Mouse (Mus musculus) retina, embryonic 14.5 days (tissue): ENCODE results near the gene Tmem72.

Experiments
- DNase-seq: peaks from one replicate; pipeline ENCODE4 v3.0.0-alpha.2; 2015; ENCODE audit warnings: low spot score

The Tmem72 gene

DNA sequence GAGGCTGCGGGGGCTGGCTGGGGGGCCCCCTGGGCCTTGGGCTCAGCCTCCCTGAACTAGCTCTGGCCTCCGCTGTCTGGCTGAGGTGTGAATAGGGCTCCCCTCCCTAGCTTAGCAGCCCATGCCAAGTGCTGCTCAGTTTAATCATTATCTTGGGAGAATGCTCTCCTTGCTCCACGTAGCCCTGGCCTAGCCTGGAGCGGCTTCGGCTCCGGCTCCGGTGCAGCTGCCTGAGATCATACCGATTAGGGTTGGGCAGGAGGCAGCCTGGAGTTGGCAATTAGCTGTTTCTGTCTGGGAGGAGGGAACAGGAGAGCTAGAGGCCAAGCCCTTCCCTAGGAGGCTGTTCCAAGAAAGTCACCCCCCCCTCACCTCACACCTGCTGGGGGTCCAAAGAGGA is at the start of gene Tmem72:
Gene Tmem72 (minus strand): TSS at position 248 of the 400 bp plus-strand sequence.
- peak; percentile 9 for DNase-seq

DNA sequence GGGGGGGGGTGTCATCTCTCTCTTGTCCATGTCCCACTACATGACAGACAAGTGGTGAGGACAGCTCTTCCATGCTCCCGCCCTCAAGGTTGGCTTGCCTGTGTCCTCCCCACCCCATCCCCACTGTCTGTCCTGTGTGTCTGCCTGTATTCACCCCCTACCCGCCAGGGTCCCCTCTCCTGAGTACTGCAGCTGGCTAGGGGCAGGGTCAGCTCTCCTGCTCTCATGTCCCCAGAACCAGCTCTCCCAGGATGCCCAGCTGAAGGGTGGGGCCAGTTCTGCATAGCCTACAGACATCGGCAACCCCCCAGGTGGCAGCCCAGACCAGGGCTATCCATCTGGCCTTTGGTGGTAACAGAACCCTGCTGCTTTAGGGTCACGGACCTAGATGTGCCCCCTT is 47.8 kb upstream of the Tmem72 start:
- DNase-seq, result no peak

DNA sequence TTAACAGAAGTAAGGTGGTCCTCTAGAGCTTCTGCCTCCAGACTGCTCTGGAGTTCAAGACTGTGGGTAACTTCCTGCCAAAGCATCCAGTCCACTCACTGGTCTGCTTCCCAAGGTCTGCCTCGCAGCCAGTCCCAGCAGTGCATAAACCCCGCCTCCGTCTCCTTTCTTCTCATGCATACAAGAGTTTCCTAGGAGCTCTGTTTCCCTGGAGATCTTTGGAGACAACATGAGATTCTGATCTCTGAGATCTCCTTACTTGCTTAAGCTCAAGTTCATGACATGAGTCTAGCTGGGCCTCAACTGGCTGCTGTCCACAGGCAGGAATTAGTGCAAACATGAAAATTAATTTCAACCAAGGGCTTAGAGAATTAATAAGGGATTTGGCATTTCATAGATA is 45.6 kb upstream of the Tmem72 start:
- DNase-seq, result no peak

DNA sequence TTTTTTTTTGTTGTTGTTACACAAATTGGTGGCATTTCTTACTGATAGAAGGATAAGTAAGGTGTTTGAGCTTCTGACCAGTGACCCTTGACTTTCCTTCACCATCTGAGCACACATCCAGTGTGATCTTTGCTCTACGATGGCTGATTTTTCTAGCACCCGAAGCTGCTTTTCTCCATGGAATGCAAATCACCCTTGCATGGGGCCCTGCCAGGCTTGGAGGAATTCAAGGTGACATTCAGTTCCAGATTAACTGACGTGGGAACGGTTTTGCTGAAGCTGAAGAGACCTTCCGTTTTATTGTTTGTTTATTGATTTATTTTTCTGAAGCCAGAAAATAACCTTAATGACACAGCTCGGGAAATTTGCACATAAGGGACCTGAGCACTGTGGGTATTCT is 43.5 kb upstream of the Tmem72 start:
- DNase-seq, result no peak

DNA sequence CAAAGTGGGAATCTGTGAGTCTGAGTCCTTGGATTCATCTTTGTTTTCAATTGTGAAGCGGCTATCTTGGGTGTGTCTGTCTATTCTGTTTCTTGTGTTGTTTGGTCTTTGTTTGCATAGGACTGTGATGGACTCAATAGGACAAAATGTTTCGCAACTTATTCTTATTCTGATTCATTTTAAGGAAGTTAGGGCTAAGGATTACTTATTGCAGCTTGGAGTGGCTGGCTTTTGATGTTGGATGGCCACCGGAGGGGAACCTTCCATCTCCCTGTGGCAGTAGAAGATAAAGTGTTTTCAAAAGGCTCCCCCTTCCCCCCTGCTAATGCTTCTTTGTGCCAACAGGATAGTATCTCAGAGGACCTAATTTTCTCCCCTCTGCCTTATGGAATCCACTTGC is 39.7 kb upstream of the Tmem72 start:
- no peak for DNase-seq

DNA sequence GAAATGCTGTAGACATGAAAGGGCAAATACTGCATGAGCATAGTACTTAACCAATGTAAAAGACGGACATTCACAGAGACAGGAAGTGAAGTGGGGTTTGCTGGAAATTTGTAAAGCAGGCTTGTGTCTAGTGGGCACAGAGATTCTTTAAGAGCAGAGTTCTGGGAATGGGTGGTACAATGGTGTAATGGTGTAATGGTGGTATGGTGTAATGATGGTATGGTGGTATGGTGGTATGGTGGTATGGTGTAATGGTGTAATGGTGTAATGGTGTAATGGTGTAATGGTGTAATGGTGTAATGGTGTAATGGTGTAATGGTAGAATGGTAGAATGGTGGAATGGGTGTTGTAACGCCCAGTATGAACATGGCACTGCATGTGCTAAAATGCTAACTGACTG is 21.3 kb upstream of the Tmem72 start:
- no peak for DNase-seq

DNA sequence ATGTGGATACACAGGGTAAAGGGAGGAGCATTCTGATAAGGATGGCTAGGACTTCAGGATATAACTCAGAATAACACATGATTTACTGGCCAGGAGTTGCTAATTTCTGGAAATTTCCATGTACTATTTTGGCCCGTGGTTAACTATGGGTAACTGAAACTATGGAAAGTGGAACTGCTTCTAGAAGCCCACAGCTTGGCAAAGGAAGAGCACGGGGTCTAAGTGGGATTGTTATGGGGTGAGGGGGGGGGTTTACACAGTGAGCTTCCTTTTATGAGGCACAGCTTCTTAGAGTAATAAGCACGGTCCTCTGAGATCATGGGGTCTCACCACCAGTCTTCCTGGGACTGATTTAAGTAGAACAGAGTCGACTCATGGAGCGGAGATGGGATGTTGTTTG is 18.6 kb upstream of the Tmem72 start:
- DNase-seq, result no peak

DNA sequence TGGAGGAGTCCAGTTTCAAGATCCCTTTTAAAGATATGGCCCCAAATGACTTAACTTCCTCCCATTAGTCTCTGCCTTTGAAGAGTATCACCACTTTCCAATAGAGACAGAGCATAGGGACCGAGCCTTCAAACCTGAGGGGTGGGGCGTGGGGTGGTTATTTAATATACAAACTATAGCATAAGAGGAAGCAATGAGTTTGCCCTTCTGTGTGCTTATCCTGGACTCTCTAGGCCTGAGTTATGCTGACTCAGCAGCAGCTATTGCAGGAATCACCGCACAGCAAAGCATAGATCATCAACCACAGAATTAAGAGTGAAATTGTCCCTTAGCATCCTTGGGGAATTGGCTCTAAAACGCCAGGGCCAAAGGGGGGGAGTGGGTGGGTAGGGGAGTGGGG is 16.9 kb upstream of the Tmem72 start:
- DNase-seq, result no peak

DNA sequence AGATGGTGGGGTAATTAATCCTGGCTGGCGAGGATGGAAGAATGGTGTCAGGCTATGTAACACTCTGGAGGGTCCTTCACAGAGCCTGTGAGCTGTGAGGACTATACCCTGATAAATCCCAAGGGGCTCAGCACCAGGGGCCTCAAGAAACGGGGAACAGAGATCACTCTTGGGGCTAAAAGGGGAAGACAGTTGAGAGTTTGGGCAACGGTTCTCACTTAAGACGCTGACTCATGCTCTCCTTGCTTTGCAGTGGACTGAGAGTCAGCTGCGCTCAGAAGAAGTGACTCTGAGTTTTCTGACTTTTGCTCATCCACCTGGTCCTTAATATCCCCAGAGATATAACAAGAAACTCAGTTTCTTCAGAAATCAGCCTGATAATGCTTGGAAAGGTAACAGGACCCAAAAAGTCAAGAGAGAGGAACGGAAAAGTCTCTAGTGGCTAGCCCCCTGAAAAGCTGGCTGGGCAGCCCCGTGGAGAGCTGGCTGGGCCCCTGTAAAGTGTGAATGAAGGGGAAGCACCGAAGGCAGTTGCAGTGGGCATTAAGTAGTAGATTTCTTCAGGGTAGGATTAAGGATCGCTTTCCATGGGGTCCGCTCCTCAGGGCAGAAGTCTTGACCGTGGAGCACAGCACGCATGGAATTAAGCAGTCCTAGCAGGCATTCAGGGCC is 7.9 kb upstream of the Tmem72 start:
- no peak for DNase-seq

DNA sequence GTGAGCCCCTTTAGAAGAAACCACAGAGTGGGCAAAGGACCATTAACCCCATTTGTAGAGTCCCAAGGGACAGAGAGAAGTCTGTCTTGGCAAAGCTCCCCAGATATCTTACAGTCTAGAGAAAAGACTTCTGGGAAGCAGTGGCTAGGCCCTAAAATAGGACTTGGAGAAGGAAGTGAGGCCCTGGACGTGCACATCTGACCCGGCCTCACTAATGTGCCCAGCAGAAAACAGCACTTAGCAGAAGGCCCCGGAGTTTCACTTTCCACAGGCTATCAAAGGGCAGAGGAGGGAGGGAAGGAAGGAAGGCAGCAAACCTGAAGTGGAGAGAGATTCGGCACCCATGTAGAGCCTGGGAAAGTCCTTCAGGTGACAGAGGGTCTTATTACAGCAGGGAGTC is 2.2 kb upstream of the Tmem72 start:
- no peak for DNase-seq

DNA sequence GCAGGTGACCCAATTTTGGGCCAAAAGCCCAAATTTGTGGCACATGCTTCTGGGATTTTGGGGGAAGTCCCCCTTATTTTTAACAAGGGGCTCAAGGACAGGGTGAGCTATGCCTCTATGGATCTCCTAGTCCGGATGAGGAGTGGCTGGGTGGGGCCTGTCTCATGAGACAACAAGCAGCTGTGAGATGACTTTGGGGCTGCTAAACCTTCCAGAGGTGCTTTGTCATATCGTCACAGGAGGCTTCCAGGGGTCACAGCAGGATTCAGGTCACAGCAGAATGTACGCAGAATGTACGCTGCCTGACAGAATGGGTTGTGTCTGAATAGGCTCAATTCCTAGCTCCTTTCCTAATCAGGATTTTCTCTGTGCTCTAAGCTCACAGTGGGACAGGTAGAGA is 1.6 kb upstream of the Tmem72 start:
- DNase-seq, result no peak

DNA sequence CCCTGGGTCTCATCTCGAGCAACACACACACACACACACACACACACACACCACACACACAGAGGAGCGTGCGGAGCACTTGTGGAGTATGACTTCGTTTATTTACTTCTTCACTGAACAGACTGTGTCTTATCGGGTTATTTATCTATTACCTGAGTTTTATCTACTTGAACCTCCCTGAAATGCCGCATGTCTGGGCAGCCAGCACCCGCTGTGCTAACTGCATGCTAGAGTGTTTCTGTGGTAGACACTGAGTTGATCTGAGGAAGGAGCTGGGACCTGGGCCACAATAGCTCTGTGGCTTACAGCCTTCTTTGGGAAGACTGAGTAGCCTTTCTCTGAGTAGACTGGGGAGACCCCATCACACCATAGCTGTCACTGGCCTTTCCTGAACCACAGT is 1.1 kb upstream of the Tmem72 start:
- DNase-seq, result no peak

DNA sequence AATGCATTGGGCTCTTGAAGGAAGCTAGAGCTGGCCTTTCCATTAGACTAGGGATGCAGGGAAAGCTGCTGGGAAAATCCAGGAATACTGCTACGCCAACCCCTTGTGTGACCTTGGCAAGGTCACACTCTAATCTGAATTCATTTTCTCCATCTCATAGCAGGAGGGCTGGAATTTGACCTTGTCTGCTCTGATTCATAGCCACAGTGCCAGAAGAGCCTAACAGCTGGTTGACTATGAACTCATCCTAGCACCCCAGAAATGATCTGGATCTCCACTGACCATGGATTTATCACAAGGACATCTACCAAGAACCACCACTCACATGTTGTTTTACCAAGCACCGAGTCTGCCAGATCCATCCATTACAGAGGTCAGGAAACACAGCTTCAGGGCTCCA is 1.5 kb downstream of the Tmem72 start:
- no peak for DNase-seq

DNA sequence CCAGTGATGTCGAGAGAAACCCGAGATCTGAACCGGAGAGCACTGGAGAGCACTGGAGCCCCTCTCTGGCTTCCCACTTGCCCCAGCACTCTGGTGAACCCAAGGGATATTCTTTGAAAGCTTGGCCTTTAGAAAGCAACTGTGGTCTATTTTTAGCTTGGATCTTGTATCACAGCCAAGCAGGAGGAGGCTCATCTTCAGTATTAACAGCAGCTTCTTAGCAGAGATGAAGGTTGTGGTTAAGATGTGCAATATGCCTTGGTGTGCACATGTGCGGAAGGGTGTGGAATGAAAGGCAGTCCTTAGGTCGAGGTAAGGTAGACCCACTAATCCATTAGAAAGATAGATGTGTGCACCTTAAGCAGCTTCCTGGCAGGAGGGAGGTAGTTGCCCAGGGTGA is 2.1 kb downstream of the Tmem72 start:
- no peak for DNase-seq

DNA sequence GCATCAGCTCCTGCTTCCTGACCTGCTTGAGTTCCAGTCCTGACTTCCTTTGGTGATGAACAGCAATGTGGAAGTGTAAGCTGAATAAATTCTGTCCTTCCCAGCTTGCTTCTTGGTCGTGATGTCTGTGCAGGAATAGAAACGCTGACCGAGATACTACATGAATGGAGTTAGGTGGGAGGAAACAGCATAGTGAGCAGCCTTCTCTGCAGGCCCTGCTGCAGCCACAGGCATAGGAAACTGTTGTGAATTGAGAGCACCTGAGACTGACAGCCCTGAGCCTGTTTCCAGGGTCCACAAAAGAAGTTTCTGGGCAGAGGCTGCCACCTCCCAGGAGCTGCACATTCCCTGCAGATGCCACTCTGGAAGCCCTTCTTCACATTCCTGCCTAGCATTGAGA is 2.7 kb downstream of the Tmem72 start:
- no peak for DNase-seq

DNA sequence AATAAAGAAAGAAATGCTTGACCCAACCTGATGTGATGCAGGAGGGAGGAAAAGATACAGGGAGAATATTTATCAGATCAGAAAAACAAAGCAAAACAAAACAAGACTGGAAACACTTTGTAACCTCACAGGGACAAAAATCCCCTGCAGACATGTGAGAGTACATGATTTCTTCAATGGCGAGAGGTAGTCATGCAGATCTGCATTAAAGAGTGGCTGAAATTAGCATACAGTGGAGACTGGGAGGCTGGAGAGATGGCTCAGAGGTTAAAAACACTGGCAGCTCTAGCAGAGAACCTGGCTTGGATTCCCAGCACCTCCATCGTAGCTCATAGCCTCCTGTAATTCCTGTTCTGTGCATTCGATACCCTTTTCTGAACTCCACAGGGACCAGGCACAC is 4.2 kb downstream of the Tmem72 start:
- DNase-seq, result no peak

DNA sequence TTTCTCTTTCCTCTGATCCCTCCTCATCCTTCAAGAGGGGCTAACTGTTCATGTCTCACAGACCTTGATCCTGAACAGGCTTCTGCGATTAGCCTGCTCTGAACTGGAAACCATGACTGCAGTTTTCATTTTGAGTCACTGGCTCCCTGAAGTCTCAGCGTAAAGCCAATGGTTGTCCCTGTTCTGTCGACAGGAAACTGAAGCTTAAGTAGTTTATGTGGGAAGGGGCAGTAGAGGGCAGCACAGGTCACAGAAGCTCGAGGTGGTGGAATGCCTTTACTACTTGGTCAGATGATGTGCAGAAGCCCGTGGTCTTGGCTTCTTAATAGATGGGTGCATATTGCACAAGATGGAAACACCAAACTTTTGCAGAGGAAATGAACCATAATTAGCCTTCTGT is 4.7 kb downstream of the Tmem72 start:
- no peak for DNase-seq

DNA sequence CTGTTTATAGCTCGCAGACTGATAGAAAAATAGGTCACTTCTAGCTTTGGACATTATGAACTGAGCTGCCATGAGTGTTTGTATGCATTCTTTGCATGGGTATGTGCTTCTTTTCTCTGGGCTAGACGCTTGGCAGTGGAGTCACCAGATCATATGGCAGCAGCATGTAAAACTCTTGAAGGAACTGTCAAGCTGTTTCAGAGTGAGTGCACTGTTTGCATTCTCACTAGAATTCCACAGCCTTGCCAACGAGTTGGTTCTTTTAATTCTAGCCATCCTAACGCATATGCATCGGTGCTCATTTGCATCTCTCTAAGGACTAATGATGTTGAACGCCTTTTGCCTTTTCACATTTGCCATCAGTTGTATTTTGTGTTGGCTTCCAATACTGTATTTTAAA is 12.4 kb downstream of the Tmem72 start:
- no peak for DNase-seq

DNA sequence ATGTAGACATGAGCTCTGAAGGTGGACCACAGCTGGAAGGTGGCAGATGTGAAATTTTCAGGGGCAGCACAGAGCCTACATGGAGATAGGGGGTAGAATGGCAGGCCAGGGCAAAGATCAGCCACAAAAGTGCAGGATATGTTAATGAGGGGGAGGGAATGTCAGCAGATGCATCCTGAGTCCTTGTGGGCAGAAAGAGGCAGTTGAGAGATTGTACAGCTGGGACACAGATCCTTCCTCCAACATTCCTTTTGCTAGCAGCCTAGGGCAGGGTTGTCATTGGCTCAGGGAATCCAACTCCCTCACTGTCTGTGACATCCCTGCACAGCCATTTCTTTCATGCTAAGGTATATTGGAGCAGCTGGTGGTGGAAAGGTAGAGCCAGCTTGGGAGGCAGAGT is 15.9 kb downstream of the Tmem72 start:
- DNase-seq, result no peak

DNA sequence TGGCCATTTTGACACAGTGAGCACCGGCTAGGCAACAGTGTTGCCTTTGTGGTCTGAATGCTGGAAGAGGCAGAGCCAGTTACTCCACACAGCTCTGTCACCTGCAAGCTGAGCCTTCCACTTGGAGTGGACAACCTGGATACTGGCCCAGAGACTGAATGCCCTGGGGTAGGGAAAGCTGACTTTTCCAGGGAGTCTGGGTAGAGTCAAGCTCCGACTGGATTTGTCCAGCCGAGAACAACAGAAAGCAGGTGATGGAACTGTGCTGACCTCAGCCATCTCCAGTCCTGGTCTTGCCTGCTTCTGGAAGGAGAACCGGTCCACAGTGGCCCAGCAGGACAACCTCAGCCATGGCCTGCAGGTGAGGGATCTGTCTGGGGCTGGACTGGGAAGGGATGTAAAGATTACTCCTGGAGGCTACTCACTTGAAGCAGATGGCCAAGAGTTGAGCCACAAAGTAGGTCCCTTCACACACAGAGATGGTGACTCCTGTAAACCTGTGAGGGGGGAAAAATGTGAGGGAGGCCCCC is 18.8 kb downstream of the Tmem72 start:
- no peak for DNase-seq

DNA sequence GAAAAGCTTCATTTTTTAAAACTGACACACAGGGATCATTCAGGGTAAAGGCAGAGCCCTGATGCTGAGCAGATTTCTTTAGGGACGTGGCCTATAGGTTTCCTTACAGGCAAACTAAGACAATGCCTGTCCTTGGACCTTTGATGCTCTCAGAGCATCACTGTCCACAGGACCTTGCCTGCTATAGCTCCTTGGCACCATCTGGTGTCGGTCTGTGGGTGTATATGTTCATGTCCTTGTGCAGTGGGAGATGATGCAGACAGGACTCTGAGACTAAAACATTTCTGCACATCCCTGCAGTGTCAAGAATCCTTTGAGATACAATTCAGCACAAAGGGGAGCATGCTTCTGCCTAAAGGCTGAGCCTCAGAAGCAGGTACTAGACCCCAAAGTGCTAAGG is 19.3 kb downstream of the Tmem72 start:
- peak; percentile 80 for DNase-seq

DNA sequence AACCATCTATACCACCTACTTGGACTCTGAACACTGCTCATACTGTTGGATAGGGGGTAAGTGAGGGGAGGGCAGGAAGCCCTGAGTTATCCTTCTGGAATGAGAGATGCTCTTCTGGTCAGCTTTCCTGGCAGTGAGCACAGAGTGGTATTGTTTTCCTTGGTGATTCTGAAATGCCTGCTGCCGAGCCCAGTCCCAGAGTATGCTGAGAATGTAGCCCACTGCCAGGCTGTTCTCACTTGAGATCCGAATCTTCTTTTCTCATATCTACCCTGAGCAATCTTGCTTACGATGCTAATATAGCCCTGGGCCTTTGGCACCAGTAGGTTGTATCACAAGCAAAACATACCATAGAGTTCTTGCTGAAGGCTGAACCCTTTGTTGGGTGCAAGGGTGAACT is 22.4 kb downstream of the Tmem72 start:
- DNase-seq, result no peak

DNA sequence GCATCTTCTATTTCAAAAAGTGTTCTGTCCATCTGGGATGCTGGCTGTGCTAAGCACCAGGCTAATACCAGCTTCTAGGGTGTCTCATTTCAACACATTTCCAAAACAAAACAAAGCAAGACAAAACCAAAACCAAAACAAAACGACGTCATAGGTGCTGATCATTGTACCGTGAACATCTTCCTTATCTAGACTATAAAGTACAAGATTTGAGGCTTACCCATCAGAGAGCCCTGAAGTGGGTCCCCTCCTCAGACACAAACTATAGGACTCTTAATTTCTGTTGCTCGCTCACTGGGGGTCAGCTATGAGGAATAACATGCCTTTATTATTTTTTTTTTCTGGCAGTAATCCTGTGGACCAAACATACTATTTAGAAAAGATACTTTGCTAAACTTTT is 23.1 kb downstream of the Tmem72 start:
- DNase-seq, result no peak

DNA sequence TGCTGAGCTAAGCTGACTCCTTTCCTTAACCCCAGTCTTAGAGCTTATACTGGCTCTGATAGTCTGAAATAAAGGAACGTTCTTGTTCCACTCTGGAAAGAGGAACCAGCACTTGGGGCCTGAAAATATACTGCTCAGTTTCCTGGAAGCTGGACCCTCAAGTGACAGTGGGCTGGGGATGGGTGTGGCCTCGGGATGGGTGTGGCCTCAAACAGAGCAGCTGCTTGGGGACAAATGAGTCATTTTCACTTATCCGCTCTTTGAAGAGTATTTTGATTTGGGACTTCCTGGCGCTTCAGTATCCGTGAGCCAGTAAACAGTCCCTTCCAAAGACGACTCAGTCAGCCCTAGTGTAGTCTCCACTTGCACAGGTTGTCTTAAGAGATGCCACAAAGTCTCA is 34.4 kb downstream of the Tmem72 start:
- DNase-seq, result no peak
